Mouse (Mus musculus) heart, embryonic 13.5 days (tissue): ENCODE measurements around the gene Usp15. TPM values are rescaled to one million over a fixed set of nuclear protein-coding genes. Genes with fewer than 3 reads are reported as not detected.
A peak's percentile ranks its signal among the peaks of the same experiment; 100 is the strongest.

Source experiments
- ATAC-seq: fragments of 200-750 bp; cut with Nextera tagmentation; 2 replicates; pipeline ENCODE4 v1.8.0; 2017; ENCODE audit warnings: moderate TSS enrichment; ENCODE audit not compliant: insufficient number of reproducible peaks, low FRiP score, low TSS enrichment; ENCODE audit errors: extremely low read depth
- H3K27ac ChIP-seq: fragments of 300-500 bp; sonication (generic); replicated peaks from 2 replicates; pipeline ENCODE4 v1.5.1; 2015; ENCODE audit warnings: moderate library complexity, mild to moderate bottlenecking, inconsistent platforms
- H3K27me3 ChIP-seq: fragments of 300-500 bp; sonication (generic); replicated peaks from 2 replicates; pipeline ENCODE4 v1.6.1; 2015; ENCODE audit warnings: mild to moderate bottlenecking, inconsistent platforms
- H3K36me3 ChIP-seq: fragments of 300-500 bp; sonication (generic); 2 replicates; pipeline ENCODE4 v1.6.1; 2015; ENCODE audit warnings: mild to moderate bottlenecking, inconsistent platforms
- H3K4me1 ChIP-seq: fragments of 300-500 bp; sonication (generic); 2 replicates; pipeline ENCODE4 v1.6.1; 2015; ENCODE audit warnings: inconsistent platforms
- H3K4me2 ChIP-seq: fragments of 300-500 bp; sonication (generic); 2 replicates; pipeline ENCODE4 v1.6.1; 2015; ENCODE audit warnings: inconsistent platforms, mild to moderate bottlenecking, moderate library complexity
- H3K4me3 ChIP-seq: fragments of 300-500 bp; sonication (generic); 2 replicates; pipeline ENCODE4 v1.5.1; 2015; ENCODE audit warnings: moderate library complexity, mild to moderate bottlenecking, inconsistent platforms
- H3K9ac ChIP-seq: fragments of 300-500 bp; sonication (generic); 2 replicates; pipeline ENCODE4 v1.6.1; 2015; ENCODE audit warnings: inconsistent platforms, mild to moderate bottlenecking, moderate library complexity
- H3K9me3 ChIP-seq: fragments of 300-500 bp; sonication (generic); 2 replicates; pipeline ENCODE4 v1.6.1; 2016; ENCODE audit warnings: inconsistent platforms
- WGBS: fragments of 180-500 bp; shearing (Covaris S2); methylation state at CpG from one replicate; pipeline ENCODE4 v1.1.7; 2015; ENCODE audit warnings: mixed read lengths; 5-methylcytosine and 5-hydroxymethylcytosine counted together
- polyA plus RNA-seq: library from polyadenylated mRNA; unstranded; fragments of >200 nt; fragmentation: Nextera tagmentation; extraction: Ambion mirVana; gene quantifications from 2 replicates; pipeline ENCODE4 v1.2.1, GENCODE M21; 2015

Usp15 gene
- polyA plus RNA-seq, 1 experiment from 2014 or later, result 54.7 TPM

- no peak overlapping the region for H3K4me3 ChIP-seq
- no peak overlapping the region for H3K9ac ChIP-seq
- H3K36me3 ChIP-seq, result peaks cover 69% of the 10 kb centered on the region
- no peaks in the 10 kb centered on the region for H3K4me1 ChIP-seq
- 77% methylated on average over 4 of the region's 4 CpGs for WGBS
- no peak; the same call in 1 of the 2 replicates for ATAC-seq
- H3K27me3 ChIP-seq, result no peaks in the 10 kb centered on the region
- H3K4me2 ChIP-seq, result no peak overlapping the region
- H3K27ac ChIP-seq, result no peak overlapping the region
- no peaks in the 10 kb centered on the region for H3K9me3 ChIP-seq
These were observed 21.0 kb downstream of the Usp15 start for GRCm38 (mm10) chr10:123175771-123176170.

- 89% methylated on average over 6 of the region's 6 CpGs for WGBS
- H3K9ac ChIP-seq, result no peak overlapping the region
- H3K4me1 ChIP-seq, result no peaks in the 10 kb centered on the region
- no peaks in the 10 kb centered on the region for H3K9me3 ChIP-seq
- H3K4me3 ChIP-seq, result no peak overlapping the region
- H3K4me2 ChIP-seq, result no peak overlapping the region
- no peak overlapping the region for H3K27ac ChIP-seq
- ATAC-seq, result no peak
- peaks cover 67% of the 10 kb centered on the region for H3K36me3 ChIP-seq
- no peaks in the 10 kb centered on the region for H3K27me3 ChIP-seq
These were observed 25.9 kb downstream of the Usp15 start for GRCm38 (mm10) chr10:123170898-123171297.

- H3K4me2 ChIP-seq, result no peak overlapping the region
- 88% methylated on average over 3 of the region's 3 CpGs for WGBS
- H3K27me3 ChIP-seq, result no peaks in the 10 kb centered on the region
- H3K36me3 ChIP-seq, result peaks cover 50% of the 10 kb centered on the region
- no peak overlapping the region for H3K27ac ChIP-seq
- no peaks in the 10 kb centered on the region for H3K4me1 ChIP-seq
- no peak overlapping the region for H3K9ac ChIP-seq
- no peak overlapping the region for H3K4me3 ChIP-seq
- H3K9me3 ChIP-seq, result no peaks in the 10 kb centered on the region
- no peak for ATAC-seq
These were observed 31.3 kb downstream of the Usp15 start for GRCm38 (mm10) chr10:123165542-123165941.

GRCm38 (mm10) chr10:123160508-123160907, 36.3 kb downstream of the Usp15 start:
- WGBS, result 73% methylated on average over 6 of the region's 6 CpGs
- H3K4me3 ChIP-seq, result no peak overlapping the region
- H3K4me2 ChIP-seq, result no peak overlapping the region
- H3K9ac ChIP-seq, result no peak overlapping the region
- peaks cover 10% of the 10 kb centered on the region for H3K4me1 ChIP-seq
- no peak for ATAC-seq
- H3K27me3 ChIP-seq, result no peaks in the 10 kb centered on the region
- no peak overlapping the region for H3K27ac ChIP-seq
- H3K9me3 ChIP-seq, result no peaks in the 10 kb centered on the region
- peaks cover 51% of the 10 kb centered on the region for H3K36me3 ChIP-seq

- Histone ChIP-seq H3K27ac (0 out of 2 replicates have a peak overlapping the region, but pooled peaks have one; percentile 15), H3K36me3 (peaks cover 56% of the 10 kb centered on the region), H3K27me3 (no peaks in the 10 kb centered on the region), H3K4me3 (no peak overlapping the region), H3K4me2 (no peak overlapping the region), H3K9ac (no peak overlapping the region), H3K9me3 (no peaks in the 10 kb centered on the region), H3K4me1 (peaks cover 10% of the 10 kb centered on the region)
- 67% methylated on average over 7 of the region's 7 CpGs for WGBS
- no peak for ATAC-seq
These were observed 37.5 kb downstream of the Usp15 start for GRCm38 (mm10) chr10:123159316-123159715.

DNA sequence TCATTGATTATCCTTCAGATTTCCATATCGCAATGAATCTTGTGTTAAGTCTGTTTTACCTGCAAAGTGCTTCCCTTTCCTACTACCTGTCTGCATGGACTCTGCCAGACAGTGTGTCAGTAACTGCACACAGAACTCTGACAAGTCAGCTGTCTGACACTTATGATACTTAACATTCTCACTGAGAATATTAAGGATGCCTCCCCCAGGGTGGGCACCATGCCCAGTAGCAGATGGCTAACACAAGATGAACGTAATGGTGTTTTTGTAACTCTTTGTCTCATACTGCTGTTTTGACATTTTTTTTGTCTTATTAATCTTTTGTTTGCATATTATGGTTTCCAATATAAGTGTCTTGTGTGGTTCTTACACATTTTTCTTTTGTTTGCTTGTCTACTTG, 40.4 kb downstream of the Usp15 start:
- Histone ChIP-seq H3K27ac (no peak overlapping the region), H3K4me3 (no peak overlapping the region), H3K36me3 (peaks cover 53% of the 10 kb centered on the region), H3K9me3 (no peaks in the 10 kb centered on the region), H3K4me2 (no peak overlapping the region), H3K9ac (no peak overlapping the region), H3K4me1 (peaks cover 10% of the 10 kb centered on the region), H3K27me3 (no peaks in the 10 kb centered on the region)
- 62% methylated on average over 2 of the region's 2 CpGs for WGBS
- ATAC-seq, result no peak

DNA sequence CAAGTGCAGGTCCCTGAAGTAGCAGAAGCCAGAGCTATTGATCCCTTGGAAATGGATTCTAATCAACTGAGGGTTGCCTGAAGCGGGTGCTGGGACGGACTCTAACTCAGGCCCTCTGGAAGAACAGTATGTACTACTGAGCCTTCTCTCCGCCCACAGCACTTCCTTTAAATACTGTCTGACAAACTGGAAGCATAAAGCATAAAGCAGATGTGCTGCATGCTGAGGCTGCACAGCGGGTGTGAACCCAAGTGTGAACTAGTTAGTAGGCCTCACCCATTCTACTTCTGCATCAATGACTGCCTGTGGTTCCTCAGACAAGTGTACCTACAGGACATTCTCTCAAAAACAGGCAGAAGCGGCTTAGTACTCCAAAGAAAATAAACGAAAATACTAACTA, 41.0 kb downstream of the Usp15 start:
- Histone ChIP-seq H3K4me3 (no peak overlapping the region), H3K4me1 (peaks cover 10% of the 10 kb centered on the region), H3K4me2 (no peak overlapping the region), H3K9ac (no peak overlapping the region), H3K27ac (no peak overlapping the region), H3K36me3 (peaks cover 59% of the 10 kb centered on the region), H3K9me3 (no peaks in the 10 kb centered on the region), H3K27me3 (no peaks in the 10 kb centered on the region)
- WGBS, result 92% methylated on average over 6 of the region's 6 CpGs
- no peak for ATAC-seq

DNA sequence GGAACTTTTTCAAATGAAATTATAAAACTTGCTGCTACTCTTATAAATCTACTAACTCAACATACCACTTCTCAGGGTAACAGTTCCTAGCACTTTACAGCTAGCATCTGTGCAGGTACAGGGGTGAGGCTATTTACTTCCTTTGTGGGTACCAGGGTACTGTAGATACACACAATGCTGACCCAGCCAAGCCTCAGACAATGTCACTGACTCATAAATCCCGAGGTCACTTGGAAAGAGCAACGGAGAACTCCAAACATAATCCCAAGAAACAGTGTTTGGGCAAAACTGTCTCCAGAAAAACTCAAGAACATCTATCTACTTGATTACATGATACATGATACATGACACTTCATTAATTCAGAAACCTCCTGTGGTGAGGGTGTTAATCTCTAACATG, 43.5 kb downstream of the Usp15 start:
- Histone ChIP-seq H3K36me3 (peaks cover 44% of the 10 kb centered on the region), H3K4me2 (no peak overlapping the region), H3K4me1 (peaks cover 7% of the 10 kb centered on the region), H3K4me3 (no peak overlapping the region), H3K9ac (no peak overlapping the region), H3K27me3 (no peaks in the 10 kb centered on the region), H3K27ac (no peak overlapping the region), H3K9me3 (no peaks in the 10 kb centered on the region)
- WGBS, result 72% methylated on average over 2 of the region's 2 CpGs
- ATAC-seq, result no peak

DNA sequence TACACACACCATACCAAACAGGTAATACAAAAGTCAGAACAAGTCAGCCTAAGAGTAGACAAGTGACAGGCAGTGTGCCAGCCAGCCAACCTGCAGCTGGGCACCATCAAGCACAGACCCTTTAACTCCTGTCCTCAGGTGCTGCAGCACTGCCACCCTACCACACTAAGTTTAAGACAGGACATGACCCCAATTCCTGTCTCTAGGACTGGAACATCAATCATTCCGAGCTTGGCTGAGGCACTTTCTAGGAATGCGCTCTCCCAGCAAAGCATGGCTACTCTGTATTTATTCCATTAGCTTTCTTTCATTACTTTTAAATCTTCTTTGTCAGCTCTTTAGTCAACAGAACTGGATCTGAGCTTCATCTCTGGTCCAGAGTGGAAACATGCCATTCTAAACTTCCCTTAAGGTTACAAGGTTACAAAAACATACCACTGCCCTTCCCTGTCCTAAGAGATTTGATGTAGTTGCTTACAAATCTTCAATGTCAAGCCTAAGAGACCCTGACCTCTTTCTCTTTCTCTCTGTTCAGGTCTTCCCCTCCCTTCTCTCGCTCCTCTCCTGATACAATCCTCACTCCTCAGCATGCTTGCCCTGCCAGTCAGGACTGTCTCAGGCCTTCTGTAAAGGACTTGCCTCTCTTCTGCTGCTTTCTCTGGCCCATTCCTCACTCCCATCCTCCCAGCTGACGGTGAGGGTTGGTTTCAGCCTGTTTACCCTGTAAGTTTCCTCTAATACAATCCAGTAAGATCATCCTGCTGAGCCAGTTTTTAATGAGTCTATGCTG, 48.6 kb downstream of the Usp15 start:
- no peak overlapping the region for H3K4me3 ChIP-seq
- peak overlapping the region; percentile 12; the same call in 1 of the 2 replicates for H3K9ac ChIP-seq
- no peaks in the 10 kb centered on the region for H3K9me3 ChIP-seq
- ATAC-seq, result no peak
- H3K36me3 ChIP-seq, result peaks cover 51% of the 10 kb centered on the region
- peak overlapping the region; percentile 51 for H3K27ac ChIP-seq
- H3K4me2 ChIP-seq, result no peak overlapping the region
- WGBS, result 44% methylated on average over 4 of the region's 4 CpGs
- no peaks in the 10 kb centered on the region for H3K27me3 ChIP-seq
- H3K4me1 ChIP-seq, result peaks cover 14% of the 10 kb centered on the region

DNA sequence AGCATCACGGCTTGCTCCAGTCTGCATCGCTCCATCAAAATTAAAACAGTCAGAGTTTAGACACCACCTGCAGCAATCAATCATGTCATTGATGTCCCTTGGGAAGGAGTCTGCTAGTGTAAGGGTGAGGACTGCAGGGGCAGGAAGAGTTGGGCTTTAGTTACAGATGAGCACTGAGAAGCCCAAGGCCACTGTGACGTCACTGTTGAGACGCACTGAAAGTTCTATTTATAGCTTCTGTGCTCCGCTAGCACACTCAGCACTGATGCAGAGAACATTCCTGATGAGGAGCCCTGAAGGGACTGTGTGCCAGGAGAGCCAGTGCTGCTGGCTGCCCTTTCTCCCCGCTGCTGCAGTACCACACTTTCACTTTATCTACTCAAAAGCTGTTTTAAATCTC, 49.6 kb downstream of the Usp15 start:
- Histone ChIP-seq H3K4me1 (peaks cover 14% of the 10 kb centered on the region), H3K27me3 (no peaks in the 10 kb centered on the region), H3K27ac (peak overlapping the region; percentile 68), H3K9me3 (no peaks in the 10 kb centered on the region), H3K9ac (no peak overlapping the region), H3K4me2 (peak overlapping the region; percentile 42), H3K36me3 (peaks cover 54% of the 10 kb centered on the region), H3K4me3 (no peak overlapping the region)
- ATAC-seq, result peak; percentile 66; the same call in 1 of the 2 replicates
- WGBS, result 37% methylated on average over 6 of the region's 6 CpGs

DNA sequence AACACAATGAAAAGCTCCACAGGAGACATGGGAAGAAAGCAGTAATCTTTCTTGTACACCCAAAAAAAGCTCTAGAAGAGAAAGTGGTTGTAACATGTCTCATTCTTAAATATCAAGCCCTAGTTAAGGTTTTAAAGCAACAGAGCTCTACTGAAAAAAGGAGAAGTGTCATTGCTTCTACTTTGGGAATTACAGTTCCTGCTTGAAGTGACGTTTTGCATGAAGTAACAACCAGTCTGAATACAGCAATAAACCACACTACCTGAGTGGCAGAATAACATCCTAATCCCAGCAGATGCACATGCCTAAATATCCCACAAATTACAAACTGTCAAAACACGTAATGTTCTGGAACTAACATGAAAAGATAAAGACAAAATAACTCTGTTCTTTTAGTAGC, 50.4 kb downstream of the Usp15 start:
- H3K9ac ChIP-seq, result no peak overlapping the region
- H3K27me3 ChIP-seq, result no peaks in the 10 kb centered on the region
- H3K4me1 ChIP-seq, result peaks cover 15% of the 10 kb centered on the region
- no peak overlapping the region for H3K4me3 ChIP-seq
- no peaks in the 10 kb centered on the region for H3K9me3 ChIP-seq
- no peak for ATAC-seq
- no peak overlapping the region for H3K27ac ChIP-seq
- H3K36me3 ChIP-seq, result peaks cover 48% of the 10 kb centered on the region
- no peak overlapping the region for H3K4me2 ChIP-seq
- WGBS, result 85% methylated on average over 2 of the region's 2 CpGs

- 89% methylated on average over 8 of the region's 8 CpGs for WGBS
- H3K4me3 ChIP-seq, result no peak overlapping the region
- H3K27ac ChIP-seq, result no peak overlapping the region
These were observed 52.5 kb downstream of the Usp15 start for GRCm38 (mm10) chr10:123144256-123144655.

More at GRCm38 (mm10) chr10:123144256-123144655, 52.5 kb downstream of the Usp15 start:
- no peak for ATAC-seq
- Histone ChIP-seq H3K9ac (no peak overlapping the region), H3K4me1 (peaks cover 22% of the 10 kb centered on the region), H3K4me2 (no peak overlapping the region), H3K9me3 (no peaks in the 10 kb centered on the region), H3K36me3 (peaks cover 57% of the 10 kb centered on the region), H3K27me3 (no peaks in the 10 kb centered on the region)
